In genomic region chr5:144223899-144224816, GRCm38 (mm10) we compare ENCODE assay signal across 8 mouse cellular contexts. TPM values are rescaled to one million over a fixed set of nuclear protein-coding genes. Genes with fewer than 3 reads are reported as not detected.
DNase-seq lines count a peak whose midpoint lies in the region; ATAC-seq and TF ChIP-seq lines count a peak whose summit lies in the region.

No protein-coding gene starts in this region.

- peak overlapping the region; percentile 71 for H3K4me3 ChIP-seq in limb, embryonic 14.5 days (replicated peaks; ENCODE audit: low read length)

- peak overlapping the region; percentile 72 for H3K9ac ChIP-seq in limb, embryonic 14.5 days (ENCODE audit: low read depth, low read length, severe bottlenecking)

- 20% methylated on average over 18 of the region's 18 CpGs for WGBS in limb, embryonic 14.5 days

- no peaks in the 10 kb centered on the region for H3K36me3 ChIP-seq in limb, embryonic 14.5 days (ENCODE audit: control insufficient read depth, insufficient read depth, low read length)

- peak overlapping the region; percentile 58 for H3K27ac ChIP-seq in limb, embryonic 14.5 days (replicated peaks; ENCODE audit: low read depth, low read length)

- H3K4me2 ChIP-seq in limb, embryonic 14.5 days (replicated peaks; ENCODE audit: low read depth, low read length, severe bottlenecking): peak overlapping the region; percentile 85

- H3K27me3 ChIP-seq in limb, embryonic 14.5 days (ENCODE audit: control insufficient read depth, insufficient read depth, low read length): no peaks in the 10 kb centered on the region

- peaks cover 9% of the 10 kb centered on the region for H3K4me1 ChIP-seq in limb, embryonic 14.5 days (ENCODE audit: control insufficient read depth, insufficient read depth, low read length)

- H3K9me3 ChIP-seq in limb, embryonic 14.5 days (ENCODE audit: control insufficient read depth, low read length): no peaks in the 10 kb centered on the region

- no peak for DNase-seq in frontal cortex, postnatal 10 days (ENCODE audit: low spot score in 2 of 2)
- DNase-seq in thymus, postnatal 4 days: peak; percentile 29
- no peak for DNase-seq in thymus, adult 18-20 months
- no peak for DNase-seq in limb, embryonic 14.5 days (ENCODE audit: low spot score)
- no peak for DNase-seq in layer of hippocampus, postnatal 25 days (ENCODE audit: extremely low spot score in 1 of 2, low spot score in 1 of 2)
- DNase-seq in urinary bladder, postnatal 36 days (ENCODE audit: low spot score in 2 of 2): no peak

- peak; percentile 28; the same call in 1 of the 2 replicates for ATAC-seq in frontal cortex, adult (ENCODE audit: low TSS enrichment)
- no peak for ATAC-seq in limb, embryonic 14.5 days (ENCODE audit: low FRiP score, low read depth)
- ATAC-seq in granulocyte monocyte progenitor cell, adult 5-6 weeks (replicated peaks; ENCODE audit: poor library complexity, severe bottlenecking): no peak

- TF ChIP-seq POLR2A in limb, embryonic 14.5 days (IDR thresholded peaks at IDR 0.05; ENCODE audit: borderline replicate concordance, extremely low read depth, insufficient read depth, insufficient read length): no peak

RNA-seq across cellular contexts. Expression of gene Tecpr1, which starts 0.7 kb away (rescaled TPM):
- polyA plus RNA-seq in limb, embryonic 14.5 days (2012; rRNA removed): 34.7 and 39.7 TPM in 2 replicates
- polyA plus RNA-seq in limb, embryonic 14.5 days (2014; fragmentation: Nextera tagmentation; extraction: Ambion mirVana): 18.6 and 21.2 TPM in 2 replicates
- 1.4 and 6.1 TPM in 2 replicates for total RNA-seq in granulocyte monocyte progenitor cell, adult 5-6 weeks (2014; fragmentation: Nextera tagmentation)
- 1.1 and 3.3 TPM in 2 replicates for total RNA-seq in granulocyte monocyte progenitor cell, adult 5-6 weeks (2017)
- 100 to 1,000 TPM in 1 of 2 experiments, 10 to 100 TPM in 1; 92.5 to 109 TPM for total RNA-seq in layer of hippocampus, postnatal 25 days (2021)

RNA-seq across cellular contexts. Expression of gene Bri3, which starts 20.1 kb away (rescaled TPM):
- 90.6 and 107 TPM in 2 replicates for polyA plus RNA-seq in limb, embryonic 14.5 days (2012; rRNA removed)
- polyA plus RNA-seq in limb, embryonic 14.5 days (2014; fragmentation: Nextera tagmentation; extraction: Ambion mirVana): 119 and 131 TPM in 2 replicates
- 29.1 and 56.1 TPM in 2 replicates for total RNA-seq in granulocyte monocyte progenitor cell, adult 5-6 weeks (2014; fragmentation: Nextera tagmentation)
- 12.2 and 20.2 TPM in 2 replicates for total RNA-seq in granulocyte monocyte progenitor cell, adult 5-6 weeks (2017)
- 10 to 100 TPM; 69.3 to 70.2 TPM for total RNA-seq in layer of hippocampus, postnatal 25 days (2021)

RNA-seq across cellular contexts. Expression of gene Bhlha15, which starts 34.1 kb away (rescaled TPM):
- 0.18 and 0.23 TPM in 2 replicates for polyA plus RNA-seq in limb, embryonic 14.5 days (2012; rRNA removed)
- polyA plus RNA-seq in limb, embryonic 14.5 days (2014; fragmentation: Nextera tagmentation; extraction: Ambion mirVana): 0.22 and 0.29 TPM in 2 replicates
- 3.5 and 4.4 TPM in 2 replicates for total RNA-seq in granulocyte monocyte progenitor cell, adult 5-6 weeks (2014; fragmentation: Nextera tagmentation)
- total RNA-seq in granulocyte monocyte progenitor cell, adult 5-6 weeks (2017): 1.3 and 1.9 TPM in 2 replicates
- under 1 TPM; 0.17 to 0.26 TPM for total RNA-seq in layer of hippocampus, postnatal 25 days (2021)

Comparison
In these comparisons a context has a peak if more than half of its experiments do, and no peak if none do; other contexts are left out.
1. RNA of gene Tecpr1, which starts 0.7 kb away (total RNA-seq): 92.5 to 109 TPM in layer of hippocampus, postnatal 25 days; 1.1 to 6.1 TPM in granulocyte monocyte progenitor cell, adult 5-6 weeks; every median in the first group is over 10 times any median in the second.